Mouse (Mus musculus) adrenal gland (tissue): ENCODE data around the gene Pdzrn3.

Source experiments
- intact Hi-C: fragments of 180-260 bp; cut with DNase I; formaldehyde crosslinking; loops from one replicate; pipeline ENCODE4 v1.15.1; 2025

Gene Pdzrn3

DNA sequence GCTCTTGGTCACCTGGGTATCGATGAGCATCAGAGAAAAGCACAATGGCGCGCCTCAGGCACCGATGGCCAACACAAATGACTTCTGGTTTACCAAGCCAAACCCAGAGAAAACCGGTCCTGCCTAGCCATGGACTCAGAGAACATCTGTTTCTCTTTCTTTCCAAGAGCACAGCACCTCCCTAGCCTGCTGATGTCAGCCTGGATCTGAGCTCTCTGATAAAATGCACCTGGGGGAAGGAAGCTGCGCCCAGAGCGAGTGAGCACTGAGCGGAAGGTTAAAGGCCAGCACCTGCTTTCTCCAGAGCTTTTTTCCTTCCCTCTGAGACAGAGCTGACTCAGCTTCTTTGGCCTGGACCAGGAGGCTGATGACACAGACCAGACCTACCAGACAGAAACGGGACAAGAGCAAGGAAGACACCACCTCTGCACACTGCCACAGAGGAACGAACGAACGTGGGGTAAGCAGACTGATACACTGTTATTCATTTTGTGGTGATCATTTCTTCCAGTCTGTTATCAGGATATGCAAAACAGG, 84.6 kb downstream of the Pdzrn3 start:
- intact Hi-C loops: no loop called here

DNA sequence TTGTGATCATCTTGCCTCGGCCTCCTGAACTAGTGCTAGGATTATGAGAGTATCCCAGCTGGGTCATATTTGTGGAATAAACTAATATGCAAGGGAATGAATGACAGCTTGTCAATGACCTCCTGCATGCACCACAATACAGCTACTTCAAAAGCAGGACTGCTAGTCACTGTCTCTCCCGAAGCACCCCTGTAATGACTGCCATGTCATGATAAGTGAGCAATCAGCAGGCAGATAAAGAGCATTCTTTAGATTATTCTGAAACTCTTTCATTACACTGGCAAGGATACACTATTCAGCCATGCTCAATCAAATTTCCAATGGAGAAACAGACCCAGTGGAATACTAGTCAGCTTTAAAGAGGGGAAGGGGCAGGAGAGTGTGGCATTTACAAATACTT, 85.8 kb downstream of the Pdzrn3 start:
- intact Hi-C loops: no loop called here

- intact Hi-C loops: no loop called here
Observed at GRCm38 (mm10) chr6:101290160-101290559, 87.5 kb downstream of the Pdzrn3 start.

DNA sequence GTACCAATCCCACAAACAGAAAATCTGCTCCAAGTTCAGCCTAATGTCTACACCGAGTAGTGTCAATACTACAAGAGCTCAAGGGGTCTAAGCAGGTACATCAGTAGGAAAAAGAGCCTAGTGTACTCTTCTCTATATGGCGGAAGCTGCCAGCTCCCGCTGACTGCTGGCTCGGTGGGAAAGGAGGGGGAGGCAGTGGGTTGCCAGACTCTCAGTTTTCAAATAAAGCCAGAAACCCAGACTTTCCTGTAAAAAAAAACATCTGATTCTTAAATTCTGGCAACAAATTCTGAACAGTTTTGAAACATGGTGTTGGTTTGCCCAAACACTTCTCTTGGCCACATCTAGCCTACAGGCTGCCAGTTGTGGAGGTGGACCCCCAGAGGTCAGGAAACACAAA, 88.3 kb downstream of the Pdzrn3 start:
- intact Hi-C loops: no loop called here

- intact Hi-C loops: no loop called here
Observed at GRCm38 (mm10) chr6:101287566-101288173, 90.0 kb downstream of the Pdzrn3 start.

GRCm38 (mm10) chr6:101287077-101287476, 90.6 kb downstream of the Pdzrn3 start:
- intact Hi-C loops: no loop called here

DNA sequence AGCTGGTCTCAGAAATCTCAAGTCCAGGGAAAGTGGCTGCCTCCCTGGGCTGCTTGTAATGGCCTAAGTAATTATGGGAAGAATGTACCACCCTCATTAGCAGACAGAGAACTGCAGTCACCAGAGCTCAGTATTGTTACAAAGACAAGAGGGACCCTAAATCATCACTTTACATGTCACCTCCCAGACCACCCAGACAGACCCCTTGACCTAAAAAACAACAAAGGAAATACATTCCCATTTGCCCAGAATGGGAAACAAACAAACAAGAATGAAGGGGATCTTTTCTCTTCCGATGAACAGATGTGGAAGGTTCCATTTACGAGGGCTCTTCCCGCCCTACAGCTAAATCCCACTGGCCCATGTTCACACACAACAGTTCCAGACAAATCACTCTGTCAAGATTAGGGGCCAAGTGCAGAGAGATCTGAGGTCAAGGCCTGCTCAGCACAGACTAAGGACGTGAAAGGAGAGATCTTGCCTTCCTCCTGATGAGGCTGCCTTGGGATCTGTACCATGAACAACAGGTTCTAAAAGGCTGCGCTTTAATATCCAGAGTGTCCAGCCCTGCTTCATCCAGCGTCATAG, 93.2 kb downstream of the Pdzrn3 start:
- intact Hi-C loops: no loop called here

DNA sequence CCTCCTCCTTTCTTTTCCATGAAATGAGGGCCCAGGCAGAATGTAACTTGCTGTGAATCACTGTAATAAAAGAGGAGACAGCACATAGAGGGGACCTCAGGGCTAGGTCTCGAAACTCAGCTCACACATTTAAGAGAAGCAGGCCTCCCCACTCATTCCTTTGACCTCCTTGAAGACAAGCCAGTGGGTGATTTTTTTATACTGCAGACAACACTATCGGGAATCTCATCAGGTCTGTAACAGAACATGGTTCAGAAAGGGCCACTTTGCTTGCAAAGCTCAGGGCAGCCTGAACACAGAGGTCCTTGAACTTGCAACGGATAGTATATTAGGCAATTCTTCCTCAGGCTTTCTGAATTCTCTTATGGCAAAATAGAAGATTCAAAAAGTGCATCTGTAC, 93.8 kb downstream of the Pdzrn3 start:
- intact Hi-C loops: no loop called here

DNA sequence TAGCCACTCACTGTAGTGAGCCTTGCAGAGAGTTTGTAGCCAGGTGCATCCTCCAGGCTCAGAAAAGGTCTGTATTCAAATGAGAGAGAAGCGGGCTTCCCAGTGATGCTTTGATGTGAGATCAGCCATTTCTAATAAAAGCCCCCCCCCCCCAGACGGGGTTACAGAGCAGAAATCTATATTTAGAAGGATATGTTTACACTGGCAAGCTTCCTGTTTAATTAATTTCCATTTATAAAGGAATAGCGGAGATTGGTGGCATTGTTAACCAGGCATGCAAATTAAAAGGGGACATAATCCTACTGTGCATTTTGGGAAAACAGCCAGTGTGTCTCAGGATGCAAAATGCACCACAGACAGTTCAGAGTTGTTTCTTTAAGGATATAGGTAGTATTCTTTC, 96.1 kb downstream of the Pdzrn3 start:
- intact Hi-C loops: no loop called here

DNA sequence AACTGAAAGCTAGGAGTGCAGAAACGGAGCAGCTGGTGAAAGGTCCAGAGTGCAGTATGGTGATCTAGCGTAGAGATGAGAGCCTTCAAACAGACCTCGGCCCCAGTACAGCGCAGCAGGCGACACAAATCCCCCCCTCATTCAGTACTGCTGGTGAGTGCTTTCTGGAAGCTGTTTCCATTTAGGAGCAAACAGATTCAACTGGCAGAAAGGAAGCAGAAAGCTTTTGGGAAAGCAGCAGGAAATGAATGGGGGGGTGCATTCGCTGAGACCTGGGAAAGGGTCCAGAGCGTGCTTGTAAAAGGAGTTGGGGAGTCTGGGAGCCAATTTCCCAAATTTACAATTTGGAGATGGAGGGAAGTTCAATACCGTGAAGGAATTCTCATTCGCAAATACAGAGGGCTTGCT, 96.9 kb downstream of the Pdzrn3 start:
- intact Hi-C loops: no loop called here

- intact Hi-C loops: no loop called here
Observed at GRCm38 (mm10) chr6:101278286-101278932, 99.3 kb downstream of the Pdzrn3 start.

DNA sequence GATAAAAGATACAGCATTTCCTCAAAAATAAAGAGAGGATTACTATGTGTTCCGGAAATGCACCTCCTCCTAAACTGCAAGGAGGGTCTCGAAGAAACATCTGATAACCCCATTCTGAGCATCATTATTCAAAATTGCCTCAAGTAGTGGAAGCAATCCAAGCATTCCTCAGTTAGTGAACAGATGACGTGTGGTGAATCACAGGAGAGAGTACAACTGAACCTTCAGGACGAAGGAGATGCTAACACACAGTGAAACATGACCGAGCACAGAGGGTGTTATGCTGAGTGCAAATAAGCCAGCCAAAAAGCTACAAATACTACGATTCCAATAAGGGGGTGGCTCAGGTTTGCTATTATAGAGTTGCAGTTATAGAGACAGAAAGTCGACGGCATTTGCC, 101.4 kb downstream of the Pdzrn3 start:
- intact Hi-C loops: no loop called here

DNA sequence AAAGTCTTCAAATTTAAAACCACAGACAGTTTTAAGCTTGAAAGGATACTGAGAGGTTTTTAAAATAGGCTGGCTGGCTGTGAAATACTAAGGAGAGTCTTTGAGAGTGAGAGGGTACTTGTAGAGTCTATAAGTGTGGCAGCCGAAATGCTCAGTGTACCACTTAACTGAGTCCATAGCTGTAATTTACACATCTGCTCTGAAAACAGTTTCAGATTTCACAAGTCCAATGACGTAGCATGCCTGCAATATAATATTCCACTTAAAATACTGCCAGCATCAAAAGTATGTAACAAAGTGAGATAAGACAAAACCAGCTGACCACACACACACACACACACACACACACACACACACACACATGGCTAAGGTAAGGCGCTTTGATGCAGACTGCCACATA, 101.9 kb downstream of the Pdzrn3 start:
- intact Hi-C loops: no loop called here

DNA sequence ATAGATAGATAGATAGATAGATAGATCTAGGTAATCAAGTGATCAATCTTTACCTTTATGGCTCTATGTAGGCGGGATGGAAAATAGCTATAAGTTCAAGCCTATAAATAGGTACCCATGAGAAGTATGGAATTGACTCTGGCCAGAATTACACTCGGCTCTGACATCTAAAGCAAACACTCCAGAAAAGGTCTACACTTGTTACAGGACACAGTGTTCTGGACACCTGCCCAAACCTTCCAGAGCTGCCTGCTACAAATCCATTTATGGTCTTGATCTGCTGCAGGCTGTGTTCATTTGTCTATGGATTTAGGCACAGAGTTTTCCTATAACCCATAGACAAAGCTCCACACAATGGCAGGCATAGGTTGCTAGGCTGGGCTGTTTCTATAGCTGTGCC, 102.9 kb downstream of the Pdzrn3 start:
- intact Hi-C loops: no loop called here

DNA sequence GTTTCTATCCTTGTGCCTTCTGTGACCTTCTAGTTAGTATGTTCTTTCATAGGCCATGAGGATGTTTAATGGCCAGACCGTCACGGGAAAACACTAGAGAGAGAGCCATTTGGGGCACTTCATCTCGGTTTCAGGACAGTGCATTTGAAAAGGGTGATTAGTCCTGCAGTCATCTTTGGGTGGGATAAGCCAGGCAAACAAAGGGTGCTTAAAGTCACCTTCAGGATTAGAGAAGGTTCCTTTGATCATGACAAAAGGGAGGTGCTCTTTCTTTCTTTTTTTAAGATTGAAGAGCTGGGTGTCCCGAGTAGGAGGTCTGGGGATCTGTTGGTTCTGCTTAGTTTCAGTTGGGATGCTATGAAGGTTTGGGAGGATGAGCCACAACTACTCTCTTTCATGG, 105.4 kb downstream of the Pdzrn3 start:
- intact Hi-C loops: no loop called here

- intact Hi-C loops: no loop called here
Observed at GRCm38 (mm10) chr6:101271378-101272135, 106.1 kb downstream of the Pdzrn3 start.

DNA sequence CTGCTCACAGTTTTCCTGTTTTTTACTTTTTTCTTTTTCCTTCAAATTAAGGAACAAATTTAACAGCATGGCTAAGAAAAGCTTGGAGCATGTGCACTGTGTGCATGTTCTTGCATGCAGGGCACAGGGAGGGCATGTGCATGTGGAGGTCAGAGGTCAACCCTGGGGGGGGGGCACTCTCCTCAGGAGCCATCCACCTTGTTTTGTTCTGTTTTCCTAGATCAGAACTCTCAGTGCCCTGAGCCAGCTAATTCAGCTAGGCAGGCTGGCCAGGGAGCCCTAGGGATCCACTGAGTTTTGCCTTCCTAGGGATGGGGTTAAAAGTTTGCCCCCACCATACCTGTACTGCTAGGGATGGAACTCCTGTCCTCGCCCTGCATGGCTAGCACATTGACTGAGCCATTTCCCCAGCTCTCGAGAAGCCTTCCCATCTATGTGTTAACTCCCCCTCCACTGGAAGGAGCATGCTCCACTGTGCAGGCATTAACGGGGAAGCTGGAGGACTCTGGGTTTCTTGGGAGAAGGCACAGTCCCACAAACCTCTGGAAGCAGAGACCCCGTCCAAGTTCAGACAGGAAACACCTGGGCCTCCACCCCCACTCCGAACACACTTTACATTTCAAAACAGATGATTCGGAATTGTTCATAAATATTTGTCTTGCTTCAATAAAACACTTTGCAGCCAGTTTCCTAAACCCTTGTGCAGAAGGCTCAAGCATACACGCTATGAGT, 107.4 kb downstream of the Pdzrn3 start:
- intact Hi-C loops: no loop called here

DNA sequence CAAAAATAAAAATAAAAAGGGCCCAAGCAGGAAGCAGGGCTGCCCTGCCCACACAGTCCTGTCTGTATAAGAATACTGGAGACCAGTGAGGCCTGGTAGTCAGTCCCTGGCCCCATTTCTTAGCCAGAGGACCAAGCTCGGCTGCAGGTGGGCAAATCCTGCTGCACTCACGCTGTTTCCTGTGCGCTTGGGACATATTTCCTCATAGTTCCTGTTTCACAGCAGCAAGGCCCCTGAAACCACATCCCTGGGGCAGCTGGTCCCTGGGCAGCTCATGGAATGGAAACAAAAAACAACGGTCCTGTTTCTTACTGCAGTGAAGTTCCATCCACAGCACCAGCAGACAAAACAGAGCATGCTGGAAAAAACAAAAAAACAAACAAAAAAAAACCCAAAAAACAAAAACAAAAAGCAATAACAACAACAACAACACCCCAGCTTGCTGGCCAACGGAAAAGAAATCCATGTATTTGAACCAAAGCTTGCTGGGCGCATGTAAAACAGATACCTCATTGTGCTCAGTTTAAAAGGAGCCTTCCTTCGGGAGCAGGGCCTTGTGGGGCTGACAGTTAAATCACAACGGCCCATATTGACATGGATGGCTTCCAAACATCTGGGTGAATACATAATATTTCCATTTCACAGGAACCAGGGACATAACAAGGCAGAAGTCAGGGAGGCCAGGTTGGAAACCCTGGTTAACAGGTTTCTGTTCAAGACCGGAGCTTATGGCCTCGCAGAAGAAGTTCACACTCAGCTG, 108.2 kb downstream of the Pdzrn3 start:
- intact Hi-C loops: loop anchor here (2.0 to 5.0 kb wide), 3 partner anchors 108 to 348 kb away; partner anchors contain the start of gene Pdzrn3

DNA sequence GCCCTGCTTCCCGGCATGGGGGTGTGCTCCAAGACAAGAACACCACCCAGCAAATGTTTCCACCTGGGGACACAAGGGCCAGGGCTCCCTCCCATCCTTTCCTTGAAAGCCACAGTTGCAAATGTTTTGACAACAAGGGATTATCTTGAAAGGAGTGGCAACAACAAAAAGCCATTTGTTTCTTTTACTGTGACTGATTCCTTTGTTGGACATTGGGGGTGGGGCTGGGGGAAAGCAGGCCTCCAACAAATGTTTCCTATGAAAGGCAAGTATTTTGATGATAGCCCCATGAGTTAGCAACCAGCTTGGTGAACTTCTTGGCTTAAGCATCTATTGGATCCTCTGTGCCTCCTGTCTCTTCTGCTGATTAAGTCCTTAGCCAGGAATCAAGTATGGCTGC, 109.4 kb downstream of the Pdzrn3 start:
- intact Hi-C loops: loop anchor here (2.0 to 5.0 kb wide), 3 partner anchors 109 to 349 kb away; partner anchors contain the start of gene Pdzrn3

DNA sequence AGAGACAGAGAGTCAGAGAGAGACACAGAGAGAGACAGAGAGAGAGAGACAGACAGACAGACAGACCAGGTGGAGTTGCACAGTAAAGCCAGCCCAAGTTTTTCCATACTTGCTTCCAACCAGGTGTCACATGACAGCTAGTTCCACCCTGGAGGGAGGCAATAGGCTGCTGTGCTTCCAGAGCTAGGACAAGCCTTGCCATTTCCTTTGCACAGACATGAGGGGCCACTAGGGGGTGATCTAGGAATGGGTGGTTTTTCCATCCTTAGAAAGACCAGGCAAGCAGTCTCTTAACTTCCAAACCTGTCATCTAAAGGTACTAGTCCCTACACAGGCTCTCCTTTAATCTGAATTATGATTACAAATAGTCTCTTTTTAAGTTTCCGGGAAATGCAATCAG, 110.9 kb downstream of the Pdzrn3 start:
- intact Hi-C loops: loop anchor here (5.0 kb wide), 2 partner anchors 111 to 351 kb away; partner anchors contain the start of gene Pdzrn3
